Mouse (Mus musculus): ENCODE data around the gene Apeh. TPM values are rescaled to one million over a fixed set of nuclear protein-coding genes. Genes with fewer than 3 reads are reported as not detected.
A peak's percentile ranks its signal among the peaks of the same experiment; 100 is the strongest.

Gene Apeh
- total RNA-seq, 2 experiments from 2014 or later: 37.4 to 48.3 TPM

DNA sequence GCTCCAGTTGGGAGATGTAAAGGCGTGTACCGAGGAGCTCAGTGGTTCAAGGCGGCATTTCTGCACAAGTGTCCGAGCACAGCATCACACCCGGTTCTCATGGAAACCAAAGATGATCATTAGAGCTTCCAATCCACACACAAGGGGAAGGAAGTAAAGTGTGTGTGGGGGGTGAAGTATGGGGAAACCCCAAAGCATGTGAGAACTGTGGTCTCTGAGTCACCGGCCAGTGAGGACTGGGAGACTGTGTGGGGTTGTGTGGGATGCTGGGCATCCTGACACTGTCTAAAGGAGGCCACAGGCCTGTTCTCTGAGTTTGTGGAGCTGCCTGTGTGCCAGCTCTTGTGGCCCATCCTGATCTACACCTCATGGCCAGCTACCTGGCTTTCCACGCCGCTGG, 26.3 kb upstream of the Apeh start:
- DNase-seq: no peak

DNA sequence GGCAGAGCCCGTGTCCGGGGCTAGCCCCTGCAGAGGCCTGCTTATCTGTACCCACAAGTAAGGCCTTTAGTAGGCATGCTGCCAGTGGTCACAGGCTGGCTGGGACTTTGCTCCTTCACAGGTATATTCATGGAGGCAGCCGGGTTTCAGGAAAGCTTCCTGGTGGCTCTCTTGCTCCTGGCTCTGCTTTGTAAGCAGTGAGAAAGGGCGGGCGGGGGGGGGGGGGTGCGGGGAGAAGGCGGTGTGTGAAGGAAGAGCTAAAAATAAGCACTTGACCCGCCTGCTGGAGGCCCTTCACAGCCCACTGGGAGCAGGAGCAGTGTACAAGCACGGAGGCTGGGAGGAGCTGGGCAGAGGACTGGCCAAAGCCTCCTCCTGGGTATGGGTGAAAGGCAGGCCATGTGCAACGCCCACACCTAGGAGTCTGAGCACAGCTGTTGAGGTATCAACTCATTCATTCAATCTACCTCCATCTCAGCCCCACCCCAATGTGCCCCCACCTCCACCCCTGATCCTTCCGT, 25.5 kb upstream of the Apeh start:
- peak; percentile 36 to 73 for DNase-seq

DNA sequence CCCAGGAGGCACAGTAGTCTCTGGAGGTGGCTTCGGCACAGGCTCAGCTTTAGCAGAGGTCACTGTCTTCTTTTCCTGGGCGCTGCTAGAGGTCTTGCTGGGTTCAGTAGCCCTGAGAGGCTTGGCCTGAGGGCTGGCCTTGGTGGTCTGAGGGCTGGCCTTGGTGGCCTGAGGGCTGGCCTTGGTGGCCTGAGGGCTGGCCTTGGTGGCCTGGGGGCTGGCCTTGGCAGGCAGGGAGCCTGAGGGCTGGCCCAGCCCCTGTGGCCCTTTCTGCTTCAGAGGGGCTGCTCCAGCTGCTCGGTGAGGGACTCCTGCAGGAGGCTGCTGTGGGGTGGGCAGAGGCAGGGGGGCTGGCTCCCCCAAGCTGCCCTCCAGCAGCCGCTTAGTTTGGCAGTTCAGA, 22.7 kb upstream of the Apeh start:
- no peak for DNase-seq

DNA sequence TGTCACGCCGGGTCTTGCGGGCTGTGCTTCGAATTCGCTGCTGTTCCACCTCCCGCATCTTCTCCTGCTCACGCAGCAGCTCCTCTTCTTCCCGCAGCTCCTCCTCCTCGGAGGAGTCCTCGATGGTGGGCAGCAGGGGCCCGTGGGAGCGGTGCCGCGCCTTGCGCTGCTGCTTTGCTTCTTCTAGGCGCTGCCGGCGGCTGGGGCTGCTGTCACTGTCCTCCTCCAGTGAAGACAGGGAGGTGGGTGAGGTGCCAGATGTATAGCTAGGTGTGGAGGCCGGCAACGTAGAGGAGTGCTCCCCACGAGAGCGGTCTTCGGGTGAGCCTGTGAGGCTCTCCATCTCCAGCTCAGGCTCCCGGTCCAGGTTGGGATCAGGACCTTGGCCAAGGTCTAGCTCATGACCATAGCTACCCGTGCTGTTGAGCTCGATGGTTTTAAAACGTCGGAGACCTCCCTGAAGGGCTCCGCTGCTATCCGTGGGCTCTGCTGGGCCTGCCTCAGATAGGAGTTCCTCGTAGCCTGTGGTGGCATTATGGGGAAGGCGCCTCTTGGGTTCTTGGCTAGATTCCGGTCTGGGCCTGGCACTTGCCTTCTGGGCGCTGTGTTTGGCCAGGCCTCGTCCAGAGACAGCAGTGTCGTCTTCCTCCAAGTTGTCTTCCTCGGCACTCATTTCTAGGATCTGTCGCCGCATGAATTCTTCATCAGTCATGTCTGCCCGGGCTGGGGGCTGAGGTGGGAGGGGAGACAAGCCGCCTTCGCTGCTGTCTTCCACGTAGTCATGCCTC, 21.1 kb upstream of the Apeh start:
- no peak for DNase-seq

DNA sequence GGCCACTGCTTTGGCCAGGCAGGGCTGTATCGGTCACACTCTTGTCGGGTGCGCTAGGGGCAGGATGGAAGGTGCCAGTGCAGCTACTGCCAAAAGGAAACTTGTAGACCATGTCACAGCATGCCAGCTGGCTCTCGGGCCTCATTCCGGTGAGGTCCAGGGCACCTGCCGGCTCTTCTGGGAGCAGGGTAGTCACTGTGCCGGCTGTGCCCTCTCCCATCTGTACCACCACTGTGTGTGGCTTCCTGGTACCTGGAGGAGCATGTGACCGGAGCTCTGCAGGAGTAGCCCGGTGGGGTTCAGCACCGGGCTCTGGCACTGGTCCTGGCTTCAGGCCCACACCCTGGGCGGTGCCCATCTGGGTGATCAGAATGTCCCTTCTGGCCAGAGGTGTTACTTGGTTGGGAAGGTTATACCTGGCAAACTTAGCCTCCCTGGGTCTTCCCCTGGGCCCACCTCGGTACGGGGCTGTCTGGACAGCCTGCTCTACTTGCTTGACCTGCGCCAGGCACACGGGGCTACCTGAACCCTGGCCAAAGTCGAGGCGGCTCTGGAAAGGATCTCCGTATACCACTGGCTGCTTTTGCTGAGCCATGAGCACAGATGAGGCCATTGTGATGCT, 18.4 kb upstream of the Apeh start:
- peak; percentile 48 to 64 for DNase-seq

DNA sequence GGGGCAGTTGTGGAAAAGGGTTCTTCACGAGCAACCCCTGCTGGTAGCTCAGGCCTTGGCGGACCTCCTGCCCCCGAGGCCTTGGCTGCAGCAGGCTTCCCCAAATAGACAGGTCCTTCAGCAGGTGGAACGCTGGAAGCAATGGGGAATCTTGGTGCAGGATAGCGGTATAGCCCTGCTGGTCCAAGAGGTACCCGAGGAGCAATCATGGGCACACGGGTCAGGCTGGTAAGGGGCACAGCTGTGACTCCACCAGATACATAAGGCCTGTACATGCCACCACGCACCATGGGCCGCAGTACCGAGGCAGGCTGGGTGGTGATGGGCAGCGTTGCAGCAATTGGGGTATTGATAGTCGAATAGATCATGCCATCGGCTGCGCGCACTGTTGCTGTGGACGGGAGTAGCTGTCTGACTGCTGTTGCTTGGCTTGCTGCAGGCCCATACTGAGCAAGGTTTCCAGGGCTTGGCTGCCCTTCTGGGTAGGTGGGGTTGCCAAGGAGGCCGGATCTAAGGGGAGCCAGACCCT, 17.3 kb upstream of the Apeh start:
- DNase-seq: no peak

DNA sequence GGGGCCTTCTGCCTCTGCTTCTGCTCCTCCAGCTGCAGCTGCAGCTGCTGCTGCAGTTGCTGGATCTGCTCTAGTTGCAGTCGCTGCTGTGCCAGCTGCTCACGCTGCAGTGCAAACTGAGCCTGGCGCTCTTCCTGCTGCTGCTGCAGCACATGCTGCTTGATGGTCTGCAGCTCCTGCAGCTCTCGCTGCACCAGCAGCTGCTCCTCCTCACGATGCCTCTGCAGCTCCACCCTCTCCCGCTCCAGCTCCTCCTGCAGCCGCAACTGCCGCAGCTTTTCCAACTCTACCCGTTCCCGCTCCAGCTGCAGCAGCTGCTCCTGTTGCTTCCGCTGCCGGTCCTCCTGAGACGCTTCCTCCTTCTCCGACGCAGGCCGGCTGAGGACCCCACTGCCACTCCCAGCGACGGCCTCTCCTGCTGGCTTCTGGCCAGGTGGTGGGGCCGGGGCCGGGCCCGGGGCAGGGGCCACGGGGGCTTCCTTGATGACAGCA, 16.7 kb upstream of the Apeh start:
- DNase-seq: no peak

DNA sequence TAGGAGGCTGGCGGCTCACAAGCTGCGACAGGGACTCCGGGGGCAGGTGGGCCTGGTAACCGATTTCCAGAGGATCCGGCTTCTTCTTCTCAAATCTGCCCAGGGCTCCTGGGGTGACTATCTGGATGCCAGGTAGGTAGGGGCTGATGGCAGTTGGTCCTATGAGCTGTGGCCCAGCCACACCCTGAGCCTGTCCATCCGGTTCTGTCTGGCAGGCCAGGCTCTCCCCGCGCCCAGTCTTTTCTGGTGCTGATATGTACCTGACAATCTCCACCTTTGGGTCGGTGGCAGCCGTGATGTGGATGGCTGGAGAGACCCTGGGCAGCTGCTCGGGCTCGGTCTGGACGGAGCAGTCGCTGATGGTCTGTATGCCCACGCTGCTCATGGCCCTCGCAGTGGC, 15.8 kb upstream of the Apeh start:
- no peak for DNase-seq

DNA sequence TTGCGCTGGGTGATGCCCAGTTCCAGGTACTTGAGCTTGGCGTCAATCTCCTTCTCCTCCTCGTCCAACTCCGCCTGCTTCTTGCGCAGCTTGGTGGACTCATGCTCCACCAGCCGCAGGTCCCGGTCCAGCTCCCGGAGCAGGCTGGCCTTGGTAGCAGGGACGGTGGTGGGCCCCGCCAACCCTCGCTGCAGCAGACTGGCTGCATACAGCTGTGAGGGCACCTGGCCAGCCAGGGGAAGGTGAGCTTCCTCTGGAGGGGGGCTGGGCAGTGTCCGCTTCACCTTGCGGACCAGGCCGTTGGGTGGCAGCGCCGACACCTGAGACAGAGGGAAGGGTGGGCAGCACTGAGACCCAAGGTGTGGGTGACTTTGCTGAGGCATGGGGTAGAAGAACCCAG, 13.5 kb upstream of the Apeh start:
- DNase-seq: no peak

DNA sequence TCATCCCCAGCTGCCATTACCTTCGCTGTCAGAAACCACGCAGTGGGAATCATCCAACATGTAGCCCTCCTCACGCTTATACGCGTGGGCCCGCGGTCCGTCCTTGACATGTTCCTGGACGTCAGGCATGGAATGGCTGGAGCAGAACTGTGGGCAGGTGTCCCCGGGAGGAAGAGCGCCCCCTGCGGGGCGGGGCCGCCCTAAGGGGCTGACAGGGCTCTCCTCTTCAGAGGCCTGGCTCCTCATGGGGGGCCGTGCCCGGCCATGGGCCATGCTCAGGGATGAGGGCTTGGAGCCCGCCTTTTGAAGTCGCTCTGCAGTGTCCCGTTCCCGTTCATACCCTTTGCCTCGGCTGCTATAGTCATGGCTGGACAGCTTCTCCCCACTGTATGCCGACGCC, 11.7 kb upstream of the Apeh start:
- no peak for DNase-seq

DNA sequence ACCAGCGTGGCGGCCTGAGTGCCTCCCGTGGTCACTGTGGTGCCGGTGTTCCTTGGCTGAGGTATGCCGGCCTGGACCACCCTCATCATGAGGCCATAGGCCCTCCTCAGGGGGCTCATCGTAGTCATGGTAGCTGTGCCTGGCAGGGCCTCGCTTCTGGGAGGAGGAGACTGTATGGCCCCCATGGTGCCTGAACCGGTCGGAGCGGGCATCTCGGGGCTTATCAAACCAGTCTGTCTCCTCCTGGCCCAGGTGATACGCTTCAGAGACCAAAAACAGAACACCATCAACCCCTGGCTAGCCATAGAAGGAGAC, 11.1 kb upstream of the Apeh start:
- DNase-seq: no peak

DNA sequence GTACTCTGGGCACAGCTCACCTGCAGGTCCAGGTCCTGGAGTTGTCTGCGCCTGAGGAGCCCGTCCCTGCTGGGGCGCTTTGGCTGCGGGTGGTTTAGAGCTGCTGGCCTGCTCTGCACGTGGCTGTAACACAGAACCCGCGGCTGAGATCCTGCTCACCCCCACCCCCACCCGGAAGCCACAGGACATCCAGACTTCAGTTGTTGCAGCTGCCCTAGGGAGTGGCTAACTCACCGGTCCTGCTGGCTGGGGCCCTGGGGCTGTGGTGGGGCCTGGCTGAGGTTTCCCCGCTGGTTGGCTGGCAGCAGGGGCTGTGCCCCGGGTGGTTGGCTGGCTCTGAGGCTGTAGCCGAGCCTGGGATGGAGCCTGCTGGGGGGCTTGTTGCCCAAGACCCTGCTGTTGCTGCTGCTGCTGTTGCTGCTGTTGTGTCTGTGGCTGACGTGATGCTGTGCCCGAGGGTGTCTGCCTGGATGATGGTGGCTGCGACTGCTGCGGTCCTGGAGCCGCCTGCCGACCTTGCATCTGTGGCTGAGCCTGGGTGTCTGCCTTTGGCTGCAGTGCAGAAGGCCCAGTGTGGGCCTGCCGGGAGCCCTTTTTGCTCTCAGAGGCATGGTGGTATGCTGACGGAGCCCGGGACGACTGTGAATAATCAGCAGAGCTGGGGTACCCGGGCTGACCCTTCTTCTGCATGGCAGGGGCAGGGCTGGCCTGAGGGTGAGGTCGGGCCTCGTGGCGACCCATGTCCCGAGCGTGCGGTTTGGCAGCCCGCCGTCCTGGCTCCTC, 10.6 kb upstream of the Apeh start:
- no peak for DNase-seq

DNA sequence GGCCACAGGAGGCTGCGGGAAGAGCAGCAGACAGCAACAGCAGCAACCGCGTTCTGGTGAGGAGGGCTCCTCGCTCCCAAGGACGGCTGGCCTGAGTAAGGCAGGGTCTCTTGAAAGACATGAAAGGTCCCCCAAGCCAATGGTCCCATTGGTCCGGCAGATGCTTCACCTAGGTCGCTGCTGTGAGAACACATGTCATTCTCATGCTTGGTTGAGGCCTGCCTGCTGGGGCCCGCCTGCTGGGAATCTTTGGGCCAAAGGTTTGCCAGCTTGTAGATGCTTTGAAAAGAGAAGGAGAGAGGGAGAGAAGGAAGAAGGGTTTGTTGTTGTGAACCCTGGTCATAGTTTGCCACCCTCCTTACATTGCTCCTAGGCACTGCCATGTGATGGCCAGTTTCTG, 5.2 kb upstream of the Apeh start:
- DNase-seq: no peak

DNA sequence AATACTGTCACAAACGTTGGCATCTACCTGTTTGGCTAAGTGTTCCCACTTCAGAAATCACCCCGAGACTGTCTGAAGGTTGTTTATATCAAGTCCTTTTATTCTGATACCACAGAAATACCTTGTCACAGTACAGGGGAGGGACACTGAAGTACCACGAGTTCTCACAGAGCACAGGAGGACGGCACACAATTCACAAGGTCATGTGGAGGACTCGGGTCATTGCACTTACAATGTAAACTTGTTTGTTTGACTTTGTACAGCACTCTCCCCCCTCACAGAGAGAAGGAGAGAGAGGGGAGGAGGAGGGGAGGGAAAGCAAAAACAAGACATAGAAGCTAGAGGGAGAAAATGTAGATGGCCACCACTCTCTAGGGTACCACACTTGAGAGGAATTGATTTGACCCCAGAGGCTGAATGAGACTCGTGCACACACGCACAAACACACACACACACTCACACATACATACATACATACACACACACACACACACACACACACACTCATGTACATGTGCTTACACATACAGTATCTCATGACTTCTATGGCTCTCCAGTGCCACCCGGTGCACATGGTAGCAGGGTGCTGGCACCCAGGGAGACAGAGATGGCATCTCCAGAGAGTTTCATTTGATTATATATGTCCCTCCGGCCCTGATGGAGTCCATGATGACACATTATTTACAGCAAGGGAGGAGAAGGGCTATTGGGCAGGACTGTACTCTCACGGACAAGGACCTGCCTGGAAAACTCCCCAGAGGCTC, 1.7 kb upstream of the Apeh start:
- DNase-seq: no peak

DNA sequence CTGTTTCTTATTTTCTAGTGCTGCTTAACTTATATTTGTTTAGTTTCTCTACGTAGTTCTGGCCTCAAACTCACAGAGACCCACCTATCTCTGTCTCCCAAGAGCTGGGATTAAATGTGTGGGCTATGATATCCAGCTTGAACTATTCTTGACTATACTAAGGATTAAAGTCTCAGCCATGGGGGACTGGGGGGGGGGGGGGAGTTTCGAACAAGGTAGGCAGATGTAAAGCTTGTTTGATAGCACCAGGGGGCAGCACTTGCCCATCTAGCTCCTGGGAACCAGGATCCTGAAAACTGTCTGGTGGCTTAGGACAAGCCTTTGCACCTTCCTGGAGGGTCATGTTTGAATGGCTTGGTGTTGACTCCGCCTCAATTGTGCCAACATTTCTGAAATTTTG, 1.1 kb upstream of the Apeh start:
- DNase-seq: peak; percentile 66 to 76

DNA sequence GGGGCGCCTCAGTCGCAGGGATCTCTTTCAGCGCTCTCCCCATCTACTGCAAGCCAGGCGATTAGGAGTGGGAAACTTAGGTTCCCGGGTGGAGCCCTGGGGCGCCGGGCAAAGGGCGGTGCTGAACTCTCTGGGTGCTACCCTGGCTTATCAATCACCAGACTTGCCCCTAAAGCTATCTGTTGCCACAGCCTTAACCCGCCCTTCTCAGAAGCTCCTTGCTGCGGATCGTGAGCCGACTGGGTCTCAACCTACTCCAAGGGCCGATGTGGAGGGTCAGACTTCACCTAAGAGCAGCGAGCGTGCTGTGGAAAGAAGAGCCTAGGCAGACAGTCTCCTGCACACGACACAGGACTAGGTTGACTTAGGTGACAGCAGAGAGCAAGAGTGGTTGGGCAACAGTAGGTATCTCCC, 599 bp upstream of the Apeh start:
- DNase-seq: peak; percentile 34 to 57

DNA sequence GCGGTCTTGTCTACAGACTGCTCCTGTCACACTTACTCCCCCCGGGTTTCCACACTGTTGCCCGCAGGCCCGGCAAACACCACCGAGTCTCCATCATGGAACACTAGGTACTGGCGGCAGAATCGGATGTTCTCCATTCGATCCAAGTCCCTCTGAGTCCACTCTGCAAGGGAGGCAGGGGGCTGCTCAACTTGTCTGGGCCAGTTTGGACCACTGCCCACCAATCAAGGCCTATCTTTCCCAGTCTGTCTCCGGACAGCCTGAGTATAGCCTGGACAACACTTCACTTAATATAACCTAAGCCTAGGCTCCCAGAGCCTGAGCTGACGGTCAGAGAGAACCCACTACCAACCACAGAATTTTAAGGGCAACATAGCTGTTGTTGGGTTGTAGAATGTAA, 820 bp downstream of the Apeh start:
- no peak for DNase-seq

DNA sequence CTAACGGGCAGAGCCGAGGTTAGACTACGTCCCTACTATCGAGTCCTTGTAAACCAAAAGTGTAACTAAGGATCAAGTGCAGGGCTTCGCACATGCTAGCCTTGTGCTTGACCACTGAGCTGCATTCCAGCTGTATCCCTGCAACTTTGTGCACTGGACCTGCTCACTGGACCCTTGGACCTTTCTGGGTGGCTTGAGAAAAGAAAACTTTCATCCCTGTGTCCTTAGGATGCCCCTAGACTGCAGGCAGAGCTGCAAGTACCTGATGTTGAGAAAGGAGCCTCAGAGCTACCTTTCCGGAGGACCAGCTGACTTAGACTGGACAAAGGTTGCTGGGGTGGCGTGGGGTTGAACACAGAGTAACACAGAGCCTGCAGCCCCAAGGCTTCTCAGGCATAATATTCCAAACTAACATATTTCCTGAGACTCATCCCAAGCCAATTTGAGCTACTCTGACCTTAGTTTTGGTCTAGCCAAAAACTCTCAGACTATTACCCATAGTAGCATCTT, 3.7 kb downstream of the Apeh start:
- DNase-seq: no peak

DNA sequence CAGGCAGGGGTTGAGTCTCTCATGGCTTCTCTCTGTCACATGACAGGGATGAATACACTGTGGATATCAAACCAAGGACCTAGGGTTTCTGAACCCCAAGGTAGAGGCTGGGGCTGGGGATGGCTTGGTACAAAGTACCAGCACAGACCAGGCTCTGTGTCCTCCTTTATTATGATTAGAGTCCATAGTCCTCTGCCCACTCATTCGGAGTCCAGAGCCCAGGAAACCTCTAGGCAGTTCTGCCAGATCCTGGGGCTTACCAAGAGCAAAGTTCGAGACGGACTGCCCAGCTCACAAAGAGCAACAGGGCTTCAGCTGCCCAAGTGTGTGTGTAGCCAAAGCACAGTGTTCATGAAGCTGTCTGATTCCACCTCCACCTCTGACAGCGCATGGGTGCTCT, 9.1 kb downstream of the Apeh start:
- DNase-seq: no peak

DNA sequence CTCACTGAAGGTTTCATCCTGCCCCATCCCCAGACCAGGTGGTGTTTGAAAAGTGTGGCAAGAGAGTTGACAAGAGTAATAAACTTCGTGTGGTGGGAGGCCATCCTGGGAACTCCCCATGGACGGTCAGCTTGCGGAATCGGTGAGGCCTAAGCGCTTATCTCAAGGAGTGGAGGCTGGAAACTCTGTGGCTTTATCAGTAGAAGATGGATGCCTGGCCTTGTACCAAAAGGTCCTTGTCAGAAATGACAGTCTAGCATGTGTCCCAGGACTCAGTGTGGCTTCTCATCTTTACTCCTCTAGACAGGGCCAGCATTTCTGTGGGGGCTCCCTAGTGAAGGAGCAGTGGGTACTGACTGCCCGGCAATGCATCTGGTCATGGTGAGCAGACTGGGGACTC, 10.8 kb downstream of the Apeh start:
- no peak for DNase-seq

DNA sequence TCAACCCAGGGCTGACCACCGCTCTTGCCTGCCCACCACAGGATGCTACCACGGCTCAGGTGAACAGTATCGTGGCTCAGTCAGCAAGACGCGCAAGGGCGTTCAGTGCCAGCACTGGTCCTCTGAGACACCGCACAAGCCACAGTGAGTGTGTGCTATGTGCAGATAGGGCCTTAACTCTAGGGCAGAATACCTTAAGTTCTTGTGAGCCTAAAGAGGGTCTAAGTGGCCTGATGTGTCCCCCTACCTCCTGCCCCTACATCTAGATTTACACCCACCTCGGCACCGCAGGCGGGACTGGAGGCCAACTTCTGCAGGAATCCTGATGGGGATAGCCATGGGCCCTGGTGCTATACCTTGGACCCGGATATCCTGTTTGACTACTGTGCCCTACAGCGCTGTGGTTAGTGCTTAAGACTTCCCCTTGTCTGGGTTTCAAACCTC, 11.4 kb downstream of the Apeh start, which contains the start of gene Rnf123:
Rnf123 (minus strand) TSS at position 359 of the 444 bp plus-strand sequence.
- no peak for DNase-seq

DNA sequence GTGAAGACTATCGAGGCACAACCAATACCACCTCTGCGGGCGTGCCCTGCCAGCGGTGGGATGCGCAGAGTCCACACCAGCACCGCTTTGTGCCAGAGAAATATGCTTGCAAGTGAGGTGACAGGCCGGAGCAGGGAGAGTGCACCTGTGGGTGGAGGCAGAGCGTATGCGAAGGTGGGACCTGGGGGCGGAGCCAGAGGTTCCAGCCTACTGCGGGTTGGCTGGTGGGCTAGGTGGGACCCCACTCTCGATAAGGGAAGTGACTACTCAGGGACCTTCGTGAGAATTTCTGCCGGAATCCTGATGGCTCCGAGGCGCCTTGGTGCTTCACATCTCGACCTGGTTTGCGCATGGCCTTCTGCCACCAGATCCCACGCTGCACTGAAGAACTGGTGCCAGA, 11.9 kb downstream of the Apeh start:
- DNase-seq: no peak
